Mouse (Mus musculus): ENCODE results near the gene Lrrc7. TPM values are rescaled to one million over a fixed set of nuclear protein-coding genes. Genes with fewer than 3 reads are reported as not detected.

Lrrc7 gene
- 0.05 TPM in 1 of 2 replicates, not detected in the other for polyA plus RNA-seq (2015; fragmentation: Nextera tagmentation; extraction: Ambion mirVana)

DNA sequence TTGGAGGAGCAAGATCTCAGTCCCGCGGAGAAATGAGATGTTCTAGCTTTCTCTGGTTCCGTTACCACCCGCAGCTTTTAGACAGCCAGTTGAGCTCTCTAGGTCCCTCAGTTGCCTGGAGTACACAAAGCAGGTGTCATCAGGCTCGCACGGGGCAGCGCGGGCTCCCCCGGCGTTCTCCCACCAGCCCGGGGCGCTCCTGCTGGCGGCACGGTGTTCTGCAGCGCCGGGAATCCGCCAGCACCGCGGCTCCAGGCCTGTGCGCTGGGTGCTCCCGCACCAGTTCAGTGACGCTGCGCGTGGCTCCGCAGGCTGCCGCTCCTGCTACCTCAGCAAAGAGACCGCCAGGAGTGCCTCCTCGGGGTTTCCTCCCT is at the start of gene Lrrc7:
Gene Lrrc7 (minus strand): TSS at position 235 of the 374 bp plus-strand sequence.
- Histone ChIP-seq H3K27me3 (peaks cover 38% of the 10 kb centered on the region), H3K9me3 (replicated peaks) (no peaks in the 10 kb centered on the region), H3K4me1 (replicated peaks) (no peaks in the 10 kb centered on the region), H3K27ac (replicated peaks) (no peak within 1 kb of the TSS), H3K4me3 (replicated peaks) (peak within 1 kb of the TSS; percentile 20), H3K36me3 (replicated peaks) (no peaks in the 10 kb centered on the region), H3K4me2 (peak within 1 kb of the TSS; percentile 49), H3K9ac (no peak within 1 kb of the TSS)
- WGBS (ENCODE audit: insufficient replicate concordance) = 1% methylated on average over 28 of the region's 28 CpGs
- ATAC-seq (ENCODE audit: insufficient read depth) = no peak

DNA sequence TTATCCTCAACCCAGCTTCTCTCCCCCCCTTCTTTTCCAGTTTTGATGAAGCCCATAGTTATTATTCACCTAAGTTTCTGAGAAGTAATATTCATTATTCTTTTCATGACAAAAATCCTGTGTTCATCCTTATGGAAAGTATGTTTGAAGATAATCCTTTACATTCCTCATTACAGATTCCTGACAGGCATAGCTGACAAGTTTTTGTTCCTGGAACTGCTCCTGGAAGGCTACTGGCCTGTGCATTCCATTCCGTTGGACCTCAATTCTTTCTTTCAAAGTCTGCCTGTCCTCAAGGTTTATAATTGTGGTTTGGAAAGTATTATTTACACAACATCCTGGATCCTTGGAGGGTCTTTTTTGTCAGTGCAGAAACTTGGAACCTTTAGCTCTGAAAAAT is 45.0 kb upstream of the Lrrc7 start:
- Histone ChIP-seq H3K4me1 (replicated peaks) (no peaks in the 10 kb centered on the region), H3K36me3 (replicated peaks) (no peaks in the 10 kb centered on the region), H3K4me2 (no peak overlapping the region), H3K27me3 (no peaks in the 10 kb centered on the region), H3K4me3 (replicated peaks) (no peak overlapping the region), H3K9ac (no peak overlapping the region), H3K27ac (replicated peaks) (no peak overlapping the region), H3K9me3 (replicated peaks) (no peaks in the 10 kb centered on the region)
- no peak for ATAC-seq (ENCODE audit: insufficient read depth)
- WGBS (ENCODE audit: insufficient replicate concordance) = 39% methylated on average over 1 of the region's 1 CpGs

GRCm38 (mm10) chr3:158605274-158605673 is 43.3 kb upstream of the Lrrc7 start:
- Histone ChIP-seq H3K4me1 (replicated peaks) (no peaks in the 10 kb centered on the region), H3K27ac (replicated peaks) (no peak overlapping the region), H3K27me3 (no peaks in the 10 kb centered on the region), H3K9ac (no peak overlapping the region), H3K36me3 (replicated peaks) (no peaks in the 10 kb centered on the region), H3K4me3 (replicated peaks) (no peak overlapping the region), H3K9me3 (replicated peaks) (no peaks in the 10 kb centered on the region), H3K4me2 (no peak overlapping the region)
- ATAC-seq (ENCODE audit: insufficient read depth) = no peak

DNA sequence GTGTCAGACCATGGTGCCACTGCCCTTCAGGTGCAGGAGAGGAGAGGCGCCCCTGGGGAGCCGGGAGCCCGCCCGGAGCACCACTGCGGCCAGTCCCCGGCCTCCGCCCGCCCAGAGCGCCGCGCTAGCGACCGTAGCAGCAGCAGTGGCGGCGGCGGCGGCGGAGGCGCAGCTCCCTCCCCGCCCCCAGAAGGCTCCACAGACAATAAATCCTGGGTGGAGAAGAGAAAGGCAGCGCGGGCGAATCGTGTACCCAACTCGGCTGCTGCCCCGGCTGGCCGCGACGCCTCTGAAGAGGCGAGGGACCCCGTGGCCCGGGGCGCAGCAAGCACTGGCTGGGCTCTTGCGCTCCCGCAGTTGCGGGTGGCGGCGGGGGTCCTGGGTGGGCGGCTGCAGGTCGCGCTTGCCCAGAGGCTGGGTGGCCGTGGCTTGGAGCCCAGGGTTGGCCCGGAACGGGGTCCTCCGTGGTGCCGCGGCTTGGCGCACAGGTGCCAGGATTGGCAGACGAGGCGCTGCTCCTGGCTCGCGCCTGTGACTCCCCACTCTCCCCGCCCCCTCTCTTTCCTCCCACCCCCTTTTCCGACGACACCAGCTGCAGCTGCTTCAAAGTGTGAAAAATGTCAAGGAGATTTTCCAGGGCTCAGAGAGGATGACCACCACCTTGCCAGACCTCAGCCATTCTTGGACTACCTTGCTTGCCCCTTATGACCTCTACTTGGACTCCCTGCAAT is 600 bp downstream of the Lrrc7 start:
- WGBS (ENCODE audit: insufficient replicate concordance) = under 1% methylated on average over 55 of the region's 55 CpGs
- Histone ChIP-seq H3K4me1 (replicated peaks) (no peaks in the 10 kb centered on the region), H3K27me3 (peaks cover 38% of the 10 kb centered on the region), H3K9me3 (replicated peaks) (no peaks in the 10 kb centered on the region), H3K36me3 (replicated peaks) (no peaks in the 10 kb centered on the region), H3K4me3 (replicated peaks) (peak overlapping the region; percentile 20), H3K9ac (no peak overlapping the region), H3K27ac (replicated peaks) (no peak overlapping the region), H3K4me2 (peak overlapping the region; percentile 49)
- ATAC-seq (ENCODE audit: insufficient read depth) = no peak; the same call in none of the 2 replicates

DNA sequence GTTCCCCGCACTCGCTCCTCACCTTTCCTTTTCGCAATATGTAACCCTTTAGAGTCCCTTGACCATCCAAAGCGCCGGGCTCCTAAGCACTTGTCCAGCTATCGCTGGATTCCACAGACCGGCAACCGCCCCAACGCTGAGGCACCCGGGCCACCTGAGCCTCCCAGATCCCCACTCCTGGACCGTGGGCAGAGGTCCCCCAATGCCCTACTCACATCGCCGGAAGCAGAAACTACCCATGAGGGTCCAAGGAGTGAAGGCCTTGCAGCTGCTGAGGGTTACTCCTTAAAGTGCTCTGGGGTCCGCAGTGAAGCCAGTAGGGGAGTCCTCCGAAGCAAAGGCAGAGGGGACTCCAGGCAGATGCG is 1.1 kb downstream of the Lrrc7 start:
- Histone ChIP-seq H3K9me3 (replicated peaks) (no peaks in the 10 kb centered on the region), H3K4me1 (replicated peaks) (no peaks in the 10 kb centered on the region), H3K27ac (replicated peaks) (no peak overlapping the region), H3K4me2 (peak overlapping the region; percentile 49), H3K27me3 (peaks cover 38% of the 10 kb centered on the region), H3K9ac (no peak overlapping the region), H3K4me3 (replicated peaks) (peak overlapping the region; percentile 20), H3K36me3 (replicated peaks) (no peaks in the 10 kb centered on the region)
- under 1% methylated on average over 16 of the region's 16 CpGs for WGBS (ENCODE audit: insufficient replicate concordance)
- ATAC-seq (ENCODE audit: insufficient read depth) = no peak

DNA sequence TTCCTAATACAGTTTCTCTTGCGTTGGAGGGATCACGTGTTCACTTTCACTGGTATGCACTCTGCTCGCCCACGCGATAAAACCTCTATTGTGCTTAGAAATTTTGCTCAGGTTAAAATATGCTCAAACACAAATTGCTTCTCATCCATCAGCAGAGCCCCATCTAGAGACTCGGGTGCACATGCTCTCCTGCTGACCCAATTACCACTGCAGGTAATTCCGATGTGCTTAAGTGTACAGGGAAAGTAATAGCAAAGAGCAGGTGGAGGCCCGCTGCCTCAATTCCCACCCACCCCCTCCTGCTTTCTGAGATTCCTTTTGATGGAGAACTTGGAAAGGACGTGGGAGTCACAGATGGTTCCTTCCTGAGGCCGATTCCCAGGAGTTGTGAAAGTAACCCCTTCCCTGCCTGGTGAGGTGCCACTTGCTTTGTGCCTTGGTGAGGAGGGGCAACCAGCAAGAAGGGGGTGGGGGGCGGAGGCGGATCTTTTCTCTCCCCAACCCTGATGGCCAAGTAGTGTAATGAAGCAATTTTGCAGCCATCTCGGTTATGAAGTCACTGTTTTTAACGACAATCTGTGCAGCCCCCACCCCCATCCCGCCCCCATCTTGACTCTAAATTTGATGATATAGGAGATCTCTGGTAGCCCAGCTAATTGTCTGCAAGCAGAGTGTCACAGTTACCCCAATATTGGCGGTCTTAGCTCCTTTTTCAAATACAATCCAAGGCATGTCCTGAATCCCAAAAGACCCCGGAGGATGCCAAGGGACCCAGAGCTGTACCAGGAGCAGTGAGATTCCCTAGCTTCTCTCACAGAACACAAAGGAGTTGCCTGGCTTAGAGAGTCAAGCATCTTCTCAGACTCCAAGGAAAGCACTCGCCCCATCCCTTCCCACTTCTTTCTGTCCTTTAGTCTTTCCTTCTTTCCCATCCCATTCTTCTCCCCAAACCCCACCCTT is 2.0 kb downstream of the Lrrc7 start:
- Histone ChIP-seq H3K4me1 (replicated peaks) (no peaks in the 10 kb centered on the region), H3K27me3 (peaks cover 38% of the 10 kb centered on the region), H3K27ac (replicated peaks) (no peak overlapping the region), H3K9ac (no peak overlapping the region), H3K9me3 (replicated peaks) (no peaks in the 10 kb centered on the region), H3K36me3 (replicated peaks) (no peaks in the 10 kb centered on the region), H3K4me2 (no peak overlapping the region), H3K4me3 (replicated peaks) (no peak overlapping the region)
- ATAC-seq (ENCODE audit: insufficient read depth) = no peak
- WGBS (ENCODE audit: insufficient replicate concordance) = 4% methylated on average over 18 of the region's 18 CpGs

DNA sequence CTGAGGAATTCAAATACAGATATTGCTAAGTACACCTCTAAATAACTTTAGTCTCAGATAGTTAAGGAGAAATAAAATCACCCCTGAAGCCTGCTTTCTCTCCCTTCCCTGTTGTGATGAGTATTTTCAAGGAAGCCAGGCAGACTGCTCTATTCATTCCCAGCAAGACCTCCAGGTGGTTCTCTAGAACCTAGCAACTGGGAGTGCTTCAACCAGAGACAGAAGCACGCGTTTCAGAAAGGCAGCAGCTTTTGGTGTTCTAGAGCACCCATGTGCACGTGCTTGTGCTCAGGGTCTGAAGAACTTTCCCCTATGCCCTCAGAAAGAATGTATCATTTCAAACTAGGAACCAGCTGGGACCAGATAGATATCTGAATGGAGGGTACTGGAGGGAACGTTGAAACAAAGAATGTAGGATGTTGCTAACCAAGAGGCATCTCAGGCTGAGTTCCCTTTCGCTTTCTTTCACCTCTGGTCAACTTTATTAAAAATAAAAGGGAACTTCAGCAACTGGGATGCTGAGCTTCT is 2.8 kb downstream of the Lrrc7 start:
- H3K4me3 ChIP-seq (replicated peaks) = no peak overlapping the region
- H3K27me3 ChIP-seq = peaks cover 38% of the 10 kb centered on the region
- H3K4me1 ChIP-seq (replicated peaks) = no peaks in the 10 kb centered on the region
- H3K4me2 ChIP-seq = no peak overlapping the region
- H3K9ac ChIP-seq = no peak overlapping the region
- H3K9me3 ChIP-seq (replicated peaks) = no peaks in the 10 kb centered on the region
- H3K36me3 ChIP-seq (replicated peaks) = no peaks in the 10 kb centered on the region
- ATAC-seq (ENCODE audit: insufficient read depth) = no peak
- 9% methylated on average over 5 of the region's 5 CpGs for WGBS (ENCODE audit: insufficient replicate concordance)
- H3K27ac ChIP-seq (replicated peaks) = no peak overlapping the region

DNA sequence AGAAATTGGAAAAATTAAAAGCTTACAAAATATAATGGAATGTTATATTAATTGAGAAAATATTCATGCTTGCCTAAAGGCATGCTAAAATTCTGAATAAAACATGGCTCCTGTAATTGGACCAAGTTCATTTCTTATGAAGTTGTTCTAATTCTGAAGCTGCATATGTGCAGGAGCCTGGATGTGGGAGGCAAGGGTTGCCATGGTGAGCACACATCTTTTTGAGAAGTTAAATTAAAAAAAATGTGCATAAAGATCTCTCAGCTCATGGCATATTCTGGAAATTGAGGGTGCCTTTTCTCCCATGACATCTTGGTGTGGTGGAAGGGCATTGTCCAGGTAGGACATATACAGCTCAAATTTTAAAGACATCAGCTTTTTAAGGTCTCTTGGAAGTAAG is 3.4 kb downstream of the Lrrc7 start:
- Histone ChIP-seq H3K4me2 (no peak overlapping the region), H3K27me3 (peaks cover 38% of the 10 kb centered on the region), H3K4me1 (replicated peaks) (no peaks in the 10 kb centered on the region), H3K36me3 (replicated peaks) (no peaks in the 10 kb centered on the region), H3K27ac (replicated peaks) (no peak overlapping the region), H3K9me3 (replicated peaks) (no peaks in the 10 kb centered on the region), H3K4me3 (replicated peaks) (no peak overlapping the region), H3K9ac (no peak overlapping the region)
- ATAC-seq (ENCODE audit: insufficient read depth) = no peak

DNA sequence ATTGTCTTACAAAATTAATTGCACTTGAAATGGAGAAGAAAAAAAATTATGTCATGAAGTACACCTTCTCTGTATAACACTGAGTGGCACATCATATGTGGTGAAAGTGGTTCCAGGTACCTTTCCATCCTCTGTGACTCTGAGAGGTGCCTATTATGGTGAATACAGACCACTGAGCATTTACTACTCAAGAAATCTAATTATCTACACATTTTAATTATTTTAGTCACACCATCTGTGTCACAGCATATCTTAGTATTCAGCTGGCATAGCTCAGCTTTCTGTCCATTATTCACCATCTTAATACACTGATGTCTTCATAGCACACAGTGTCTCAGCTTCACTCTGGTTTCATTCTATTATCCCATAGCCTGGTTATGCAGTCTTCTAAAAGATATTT is 7.7 kb downstream of the Lrrc7 start:
- Histone ChIP-seq H3K4me2 (no peak overlapping the region), H3K27me3 (0 out of 2 replicates have a peak, but pooled peaks cover 3% of the 10 kb centered on the region), H3K9me3 (replicated peaks) (no peaks in the 10 kb centered on the region), H3K4me1 (replicated peaks) (no peaks in the 10 kb centered on the region), H3K9ac (no peak overlapping the region), H3K27ac (replicated peaks) (no peak overlapping the region), H3K36me3 (replicated peaks) (no peaks in the 10 kb centered on the region), H3K4me3 (replicated peaks) (no peak overlapping the region)
- no peak for ATAC-seq (ENCODE audit: insufficient read depth)

GRCm38 (mm10) chr3:158552105-158552504 is 9.9 kb downstream of the Lrrc7 start:
- no peaks in the 10 kb centered on the region for H3K27me3 ChIP-seq
- WGBS (ENCODE audit: insufficient replicate concordance) = 48% methylated on average over 5 of the region's 5 CpGs
- no peak overlapping the region for H3K9ac ChIP-seq
- no peak overlapping the region for H3K4me3 ChIP-seq (replicated peaks)
- H3K4me1 ChIP-seq (replicated peaks) = no peaks in the 10 kb centered on the region
- ATAC-seq (ENCODE audit: insufficient read depth) = no peak
- no peak overlapping the region for H3K27ac ChIP-seq (replicated peaks)
- no peak overlapping the region for H3K4me2 ChIP-seq
- H3K36me3 ChIP-seq (replicated peaks) = no peaks in the 10 kb centered on the region
- H3K9me3 ChIP-seq (replicated peaks) = no peaks in the 10 kb centered on the region

DNA sequence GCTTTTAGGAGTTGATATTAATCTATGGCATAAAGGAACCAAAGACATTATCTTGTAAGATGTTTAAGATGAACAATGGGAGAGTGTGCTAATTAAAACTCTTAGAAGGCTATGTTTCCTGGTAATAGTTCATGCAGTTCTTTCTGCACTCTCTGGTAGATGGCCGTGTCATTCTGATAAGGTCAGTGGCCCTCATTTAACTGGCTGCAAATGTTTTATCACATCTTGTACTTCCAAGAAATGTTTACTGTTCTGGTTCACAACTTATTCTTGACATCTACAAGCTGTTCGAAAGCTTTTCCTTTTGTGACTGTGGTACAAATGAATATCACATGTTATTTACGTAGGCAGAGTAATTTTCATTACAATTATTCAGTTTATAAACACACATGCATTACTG is 18.5 kb downstream of the Lrrc7 start:
- Histone ChIP-seq H3K36me3 (replicated peaks) (no peaks in the 10 kb centered on the region), H3K4me2 (no peak overlapping the region), H3K27ac (replicated peaks) (no peak overlapping the region), H3K27me3 (no peaks in the 10 kb centered on the region), H3K4me1 (replicated peaks) (no peaks in the 10 kb centered on the region), H3K9me3 (replicated peaks) (no peaks in the 10 kb centered on the region), H3K9ac (no peak overlapping the region), H3K4me3 (replicated peaks) (no peak overlapping the region)
- ATAC-seq (ENCODE audit: insufficient read depth) = no peak
- WGBS (ENCODE audit: insufficient replicate concordance) = 48% methylated on average over 3 of the region's 3 CpGs
